Mouse (Mus musculus) G1E (cell line): Measurements from ENCODE around the gene Cfap46.

Experiments used
- CTCF ChIP-seq: IDR thresholded peaks from 2 replicates; pipeline ENCODE4 v1.5.1; 2012; ENCODE audit warnings: low read depth, low read length, inconsistent platforms, mixed read lengths
- GATA1 ChIP-seq: IDR thresholded peaks from 2 replicates; pipeline ENCODE4 v1.6.1; 2012; ENCODE audit warnings: borderline replicate concordance, low read length, inconsistent platforms, mixed read lengths
- TAL1 ChIP-seq: conservative IDR thresholded peaks from 2 replicates; pipeline ENCODE4 v1.6.1; 2012; ENCODE audit warnings: low read depth, low read length, inconsistent platforms, mixed read lengths

- TF ChIP-seq CTCF (no peak), TAL1 (no peak), GATA1 (no peak)
These were observed 50.2 kb downstream of the Cfap46 start for GRCm38 (mm10) chr7:139633393-139633792.
